Mouse (Mus musculus) left cerebral cortex, postnatal 4 days (tissue): Measurements from ENCODE around the gene Lama1. TPM values are rescaled to one million over a fixed set of nuclear protein-coding genes. Genes with fewer than 3 reads are reported as not detected.
A peak's percentile ranks its signal among the peaks of the same experiment; 100 is the strongest.

Source experiments
- DNase-seq: peaks from one replicate; pipeline ENCODE4 v3.0.0-alpha.2; 2022
- intact Hi-C: fragments of 180-260 bp; cut with DNase I; formaldehyde crosslinking; loops from one replicate; pipeline ENCODE4 v1.15.1; 2025
- total RNA-seq, 2 experiments: library from RNA; stranded (reverse); gene quantifications; 2 replicates each; pipeline ENCODE4 v1.2.3; 2021

The Lama1 gene
- 10 to 100 TPM; 10.3 to 10.5 TPM for total RNA-seq

- DNase-seq: peak; percentile 57
- intact Hi-C loops: no loop called here
Measured at GRCm38 (mm10) chr17:67696694-67697386, at the start of gene Lama1. TSS of gene Lama1 (plus strand) at chr17:67697259.

DNA sequence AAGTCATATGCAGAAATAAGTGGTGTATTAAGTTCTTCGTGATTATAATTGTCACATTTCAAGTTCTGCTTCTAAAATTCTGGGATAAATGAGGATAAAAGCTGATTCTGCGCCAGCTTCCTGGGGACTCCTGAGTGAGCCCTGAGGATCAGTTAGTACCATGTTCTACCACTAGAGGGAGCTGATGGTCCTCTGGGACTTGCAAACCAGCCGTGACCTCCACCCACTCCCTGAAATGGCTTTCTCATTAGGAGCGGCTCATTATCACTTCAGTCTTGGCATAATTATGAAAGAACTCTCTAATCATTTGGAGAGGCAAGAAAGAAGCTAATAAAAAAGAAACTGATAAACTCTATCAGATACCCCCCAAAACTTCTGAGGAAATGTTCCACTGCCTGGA is 45.6 kb upstream of the Lama1 start:
- intact Hi-C loops: no loop called here
- peak; percentile 70 for DNase-seq

DNA sequence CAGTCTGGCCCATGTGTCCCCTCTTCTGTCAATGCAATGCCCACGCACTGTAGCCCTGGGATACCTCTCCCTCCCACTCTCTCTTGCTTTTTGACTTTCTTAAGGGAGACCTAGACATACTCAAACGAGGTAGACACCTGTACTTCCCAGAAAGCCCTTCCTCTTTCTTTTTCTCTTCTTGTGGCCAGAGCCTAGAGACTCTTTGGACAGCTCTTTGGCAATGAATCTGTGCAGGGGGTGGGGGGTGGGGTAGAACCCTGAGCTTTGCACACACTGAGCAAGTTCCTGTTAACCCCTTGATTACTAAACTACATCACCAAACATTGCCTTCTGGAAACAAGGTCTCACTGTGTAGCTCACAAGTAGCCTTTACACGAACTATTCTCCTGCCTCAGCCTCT is 32.8 kb upstream of the Lama1 start:
- intact Hi-C loops: loop anchor here (10.0 kb wide), 1 partner anchor 1089 kb away; no protein-coding TSS in a partner anchor
- no peak for DNase-seq

DNA sequence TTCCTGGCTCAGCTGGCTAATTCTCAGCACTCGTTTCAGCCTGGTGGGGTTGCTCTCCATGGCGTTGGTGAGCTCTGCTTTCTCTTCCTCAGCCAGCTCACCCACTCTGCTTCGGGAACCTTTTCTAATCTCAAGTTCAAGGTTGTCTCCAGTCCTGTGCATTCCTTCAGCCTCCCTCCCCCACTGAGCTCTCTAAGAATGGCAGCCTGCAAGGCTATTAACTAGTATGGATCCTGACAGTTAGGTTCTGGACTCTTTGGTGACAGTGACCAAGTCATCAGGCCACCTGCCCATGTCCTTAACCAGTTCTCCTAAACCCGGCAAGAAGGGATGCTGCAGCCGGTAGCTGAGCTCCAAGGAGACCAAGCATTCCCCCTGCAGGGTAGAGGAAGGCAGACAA is 30.1 kb upstream of the Lama1 start:
- DNase-seq: no peak
- intact Hi-C loops: loop anchor here (10.0 kb wide), 1 partner anchor 1092 kb away; no protein-coding TSS in a partner anchor

DNA sequence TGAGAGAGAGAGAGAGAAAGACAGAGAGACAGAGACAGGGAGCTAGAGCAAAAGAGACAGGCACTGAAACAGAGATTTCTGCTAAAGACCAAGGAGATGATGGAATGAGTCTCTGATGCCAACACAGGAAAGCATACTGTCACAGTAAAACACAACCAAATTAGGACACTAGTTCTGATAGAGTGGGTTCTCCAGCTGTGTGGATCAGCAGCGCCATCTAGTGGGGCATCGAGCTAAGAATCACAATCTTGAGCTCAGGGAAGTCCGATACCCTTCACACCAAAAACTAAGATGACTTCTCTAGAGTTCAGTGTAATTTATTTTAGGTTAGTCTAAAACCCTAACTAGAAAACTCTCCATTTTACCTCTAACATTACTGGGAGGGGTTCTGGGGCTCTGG is 29.1 kb upstream of the Lama1 start:
- peak; percentile 67 for DNase-seq
- intact Hi-C loops: loop anchor here (10.0 kb wide), 1 partner anchor 1093 kb away; no protein-coding TSS in a partner anchor

GRCm38 (mm10) chr17:67678576-67678975 is 18.5 kb upstream of the Lama1 start:
- intact Hi-C loops: no loop called here
- no peak for DNase-seq

- DNase-seq: no peak
- intact Hi-C loops: no loop called here
Measured at GRCm38 (mm10) chr17:67681084-67681483, 16.0 kb upstream of the Lama1 start.

DNA sequence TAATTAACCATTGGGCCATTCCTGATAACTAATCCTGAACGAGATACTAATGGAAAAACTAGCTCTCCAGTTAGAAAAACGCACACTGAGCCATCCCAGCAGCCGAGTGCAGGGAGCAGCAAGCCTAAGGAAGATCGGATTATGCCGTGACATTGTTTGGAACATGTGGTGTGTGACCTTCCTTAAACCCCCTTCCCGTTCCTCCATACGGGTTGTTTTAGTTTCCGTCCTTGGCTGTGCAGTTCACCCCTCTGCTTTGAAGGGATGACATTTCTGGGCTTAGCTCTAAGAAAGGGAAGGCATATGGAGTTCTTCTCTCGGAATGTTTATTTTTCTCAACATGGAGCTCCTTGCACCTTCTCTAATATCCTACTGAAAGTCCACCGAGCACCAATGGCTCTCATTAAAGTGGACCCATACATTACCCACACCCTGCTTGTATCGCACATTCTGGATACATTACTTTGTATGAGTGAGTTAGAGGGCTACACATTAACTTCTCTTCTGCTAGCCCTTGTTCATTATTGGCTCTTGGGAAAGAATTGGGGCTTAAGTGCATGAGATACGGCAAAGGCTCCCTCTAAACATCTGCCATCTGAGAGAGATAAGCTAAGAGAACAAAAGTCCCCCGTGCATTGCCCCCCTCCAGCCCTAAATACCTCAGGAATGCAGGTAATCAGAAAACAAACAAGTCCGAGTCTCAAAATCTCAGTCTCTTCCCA is 11.9 kb upstream of the Lama1 start:
- intact Hi-C loops: no loop called here
- no peak for DNase-seq

DNA sequence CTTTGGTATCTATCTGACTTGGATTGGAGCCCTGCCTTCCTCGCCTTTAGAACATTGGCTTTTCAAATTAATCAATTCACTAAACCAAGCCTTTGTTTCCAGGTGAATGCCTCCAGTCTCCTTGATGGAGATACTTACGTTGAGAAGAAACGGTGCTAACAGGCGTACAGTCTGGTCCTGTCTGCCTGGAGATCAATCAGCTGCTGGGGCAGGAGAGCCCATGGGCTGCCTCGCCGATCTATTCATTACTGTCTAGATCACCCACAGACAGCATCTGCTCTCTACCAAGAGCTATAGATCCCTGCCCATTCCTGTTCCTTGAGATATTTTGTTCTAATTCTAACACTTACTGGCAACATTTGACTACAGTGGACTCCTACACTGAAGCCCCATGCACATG is 9.6 kb upstream of the Lama1 start:
- DNase-seq: no peak
- intact Hi-C loops: no loop called here

GRCm38 (mm10) chr17:67690689-67691088 is 6.4 kb upstream of the Lama1 start:
- intact Hi-C loops: no loop called here
- peak; percentile 27 for DNase-seq

- no peak for DNase-seq
- intact Hi-C loops: no loop called here
Measured at GRCm38 (mm10) chr17:67692651-67693050, 4.4 kb upstream of the Lama1 start.

DNA sequence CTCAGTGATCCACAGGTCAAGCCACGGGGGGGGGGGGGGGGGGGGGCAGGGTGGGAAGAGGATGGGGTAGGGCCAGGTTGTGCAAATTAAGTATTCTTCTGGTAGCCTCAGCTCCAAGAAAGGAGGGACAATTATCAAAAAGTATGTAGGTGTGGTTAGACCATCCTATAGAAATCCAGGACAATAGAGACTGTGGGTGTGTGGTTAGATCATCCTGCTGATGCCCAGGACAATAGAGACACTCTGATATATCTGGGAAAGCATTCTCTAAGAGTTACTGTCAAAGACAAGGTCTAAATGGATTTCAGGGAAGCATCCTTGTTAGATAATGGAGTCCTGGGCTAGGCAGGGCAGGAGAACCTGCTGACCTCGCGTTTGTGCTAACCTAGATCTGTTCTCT is 3.2 kb upstream of the Lama1 start:
- intact Hi-C loops: no loop called here
- no peak for DNase-seq

- intact Hi-C loops: no loop called here
- no peak for DNase-seq
Measured at GRCm38 (mm10) chr17:67697461-67697891, 417 bp downstream of the Lama1 start.

- intact Hi-C loops: no loop called here
- DNase-seq: peak; percentile 52
Measured at GRCm38 (mm10) chr17:67698301-67698700, 1.2 kb downstream of the Lama1 start.

GRCm38 (mm10) chr17:67701761-67702160 is 4.7 kb downstream of the Lama1 start:
- intact Hi-C loops: no loop called here
- DNase-seq: no peak

DNA sequence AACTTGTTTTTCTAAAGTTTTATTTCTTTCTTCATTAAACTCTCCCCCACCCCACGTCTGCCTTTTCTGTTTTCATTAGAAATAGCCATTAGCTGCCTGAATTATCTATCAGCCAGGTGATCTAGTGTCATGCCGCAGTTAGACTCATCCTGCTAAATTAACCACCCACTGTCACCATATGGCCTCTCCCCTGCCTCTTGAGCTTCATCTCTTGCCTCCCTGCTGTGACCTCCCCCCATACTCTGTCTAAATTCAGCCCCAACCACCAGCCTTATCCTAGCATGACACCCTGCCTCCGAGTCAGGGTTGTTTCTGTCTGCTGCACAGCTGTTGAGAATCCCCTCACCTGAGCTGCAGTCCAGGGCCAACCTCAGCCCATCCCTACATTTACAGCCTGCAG is 5.9 kb downstream of the Lama1 start:
- intact Hi-C loops: no loop called here
- DNase-seq: no peak

DNA sequence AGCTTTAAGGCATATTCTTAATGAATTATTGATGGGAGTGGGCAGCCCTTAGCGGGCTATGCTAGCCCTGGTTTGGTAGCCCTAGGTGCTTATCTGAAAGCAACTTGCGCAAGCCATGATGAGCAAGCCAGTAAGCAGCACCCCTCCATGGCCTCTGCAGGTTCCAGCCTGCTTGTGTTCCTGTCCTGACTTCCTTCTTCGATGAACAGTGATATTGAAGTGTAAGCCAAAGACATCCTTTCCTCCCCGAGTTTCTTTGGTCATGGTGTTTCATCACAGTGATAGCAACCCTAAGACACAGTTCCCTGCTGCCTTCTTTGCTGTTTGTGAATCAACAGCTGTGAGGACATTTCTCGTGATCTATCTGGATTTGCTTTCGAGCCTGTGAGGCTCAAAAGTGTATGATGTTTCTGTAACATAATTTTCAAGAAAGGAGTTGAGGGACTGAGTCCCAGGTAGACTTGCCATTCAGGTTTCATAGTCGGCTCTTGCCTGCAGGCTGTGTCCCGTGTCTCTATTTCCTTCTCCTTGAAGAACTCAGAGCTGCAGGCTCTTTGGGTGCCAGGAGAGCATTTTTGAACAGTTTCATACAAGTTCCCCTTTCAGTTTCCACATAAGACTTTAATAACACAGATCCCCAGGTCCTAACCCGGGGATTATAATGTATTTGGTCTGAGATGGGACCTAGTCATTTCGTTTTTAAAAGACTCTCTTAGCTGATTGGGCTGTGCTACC is 8.1 kb downstream of the Lama1 start:
- intact Hi-C loops: no loop called here
- no peak for DNase-seq

- no peak for DNase-seq
- intact Hi-C loops: no loop called here
Measured at GRCm38 (mm10) chr17:67706372-67706771, 9.3 kb downstream of the Lama1 start.

DNA sequence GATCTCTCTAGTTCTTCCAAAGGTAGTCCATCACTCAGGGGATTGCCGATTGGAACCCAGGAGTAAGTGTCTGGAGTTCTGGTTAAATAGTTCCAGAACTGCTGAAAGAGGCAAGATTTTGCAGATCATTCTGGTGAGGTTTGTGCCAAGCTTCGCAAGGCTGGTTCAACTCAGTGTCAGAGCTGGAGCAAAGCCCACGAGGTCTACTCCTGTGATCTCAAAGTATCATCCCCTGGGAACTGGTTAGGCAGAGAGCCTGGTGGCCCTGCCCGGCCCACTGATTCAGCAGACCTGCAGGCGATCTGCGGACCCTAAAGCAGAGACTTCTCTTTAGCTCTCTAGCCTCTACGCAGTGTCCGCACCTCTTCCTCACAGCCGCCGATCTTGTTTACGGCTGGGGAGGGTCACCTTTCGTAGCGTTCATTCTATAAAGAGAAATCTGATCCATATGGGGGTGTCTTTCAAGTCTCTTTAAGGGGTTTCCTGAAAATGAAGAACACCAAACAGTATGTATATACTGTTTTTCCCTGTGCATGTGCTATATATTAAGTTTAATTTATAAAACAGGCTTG is 10.8 kb downstream of the Lama1 start:
- peak; percentile 21 for DNase-seq
- intact Hi-C loops: no loop called here

GRCm38 (mm10) chr17:67710377-67710781 is 13.3 kb downstream of the Lama1 start:
- DNase-seq: no peak
- intact Hi-C loops: no loop called here

DNA sequence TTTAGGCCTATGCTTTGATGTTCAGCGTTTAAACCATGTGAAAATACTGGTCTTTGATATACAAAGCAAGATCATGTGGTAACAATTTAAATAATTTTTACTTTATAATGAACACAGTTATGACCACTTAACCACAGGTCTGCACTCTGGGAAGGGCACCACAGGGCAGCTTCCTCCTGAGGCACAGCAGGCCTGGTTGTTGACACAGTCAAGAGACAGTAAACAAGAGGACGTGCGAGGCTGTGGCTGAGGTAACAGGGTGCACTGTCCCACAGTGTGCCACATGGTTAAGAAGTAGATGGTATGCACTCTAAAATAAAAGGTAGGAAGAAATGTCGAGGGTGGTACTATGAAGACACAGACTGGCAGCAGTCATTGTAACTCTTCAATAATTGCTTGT is 14.3 kb downstream of the Lama1 start:
- intact Hi-C loops: no loop called here
- no peak for DNase-seq
